Mouse (Mus musculus): ENCODE data around the gene Atp8b4. TPM values are rescaled to one million over a fixed set of nuclear protein-coding genes. Genes with fewer than 3 reads are reported as not detected.

The Atp8b4 gene
- 0.64 and 1.0 TPM in 2 replicates for polyA plus RNA-seq (2012; ENCODE audit: low replicate concordance)

DNA sequence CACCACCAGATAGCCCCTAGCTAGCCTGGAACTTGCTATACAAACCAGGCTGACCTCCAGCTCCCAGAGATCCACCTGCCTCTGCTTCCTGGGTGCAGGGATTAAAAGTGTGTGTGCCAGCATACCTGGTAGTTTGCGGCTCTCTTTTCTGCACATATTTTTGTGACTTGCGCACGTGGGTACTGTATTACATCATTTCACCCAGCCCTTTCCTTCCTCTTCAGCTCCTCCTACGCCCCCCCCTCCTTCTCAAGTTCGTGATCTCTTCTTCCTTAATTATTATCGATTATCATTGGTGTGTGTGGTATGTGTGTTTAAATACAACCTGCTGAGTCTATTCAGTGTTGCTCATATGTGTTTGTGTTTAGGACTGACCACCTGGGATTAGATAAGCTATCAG is at the start of gene Atp8b4:
TSS of gene Atp8b4 (minus strand) at position 154 of the 400 bp plus-strand sequence.

Other genes with a start within 250 kb of the Atp8b4 start
- 0.04 TPM in 2 replicates for gene Slc27a2, start 51.7 kb upstream of the Atp8b4 start, polyA plus RNA-seq (2012; ENCODE audit: low replicate concordance)
- gene Hdc, start 118.6 kb upstream of the Atp8b4 start, polyA plus RNA-seq (2012; ENCODE audit: low replicate concordance), result 7.5 and 14.4 TPM in 2 replicates
- gene Gabpb1, start 175.7 kb upstream of the Atp8b4 start, polyA plus RNA-seq (2012; ENCODE audit: low replicate concordance), result 5.4 and 6.1 TPM in 2 replicates
- gene Usp8, start 206.7 kb upstream of the Atp8b4 start, polyA plus RNA-seq (2012; ENCODE audit: low replicate concordance), result 20.0 and 24.4 TPM in 2 replicates

All from hematopoietic multipotent progenitor cell, adult 10-12 weeks (in vitro differentiated cells).